Mouse (Mus musculus) heart, adult 9 months (tissue): ENCODE results near the gene Abca6.
A peak's percentile ranks its signal among the peaks of the same experiment; 100 is the strongest.

ENCODE experiments used
- DNase-seq, 2 experiments: peaks; one replicate each; pipeline ENCODE4 v3.0.0; 2022; ENCODE audit warnings: low spot score in 2 of 2

The Abca6 gene

DNA sequence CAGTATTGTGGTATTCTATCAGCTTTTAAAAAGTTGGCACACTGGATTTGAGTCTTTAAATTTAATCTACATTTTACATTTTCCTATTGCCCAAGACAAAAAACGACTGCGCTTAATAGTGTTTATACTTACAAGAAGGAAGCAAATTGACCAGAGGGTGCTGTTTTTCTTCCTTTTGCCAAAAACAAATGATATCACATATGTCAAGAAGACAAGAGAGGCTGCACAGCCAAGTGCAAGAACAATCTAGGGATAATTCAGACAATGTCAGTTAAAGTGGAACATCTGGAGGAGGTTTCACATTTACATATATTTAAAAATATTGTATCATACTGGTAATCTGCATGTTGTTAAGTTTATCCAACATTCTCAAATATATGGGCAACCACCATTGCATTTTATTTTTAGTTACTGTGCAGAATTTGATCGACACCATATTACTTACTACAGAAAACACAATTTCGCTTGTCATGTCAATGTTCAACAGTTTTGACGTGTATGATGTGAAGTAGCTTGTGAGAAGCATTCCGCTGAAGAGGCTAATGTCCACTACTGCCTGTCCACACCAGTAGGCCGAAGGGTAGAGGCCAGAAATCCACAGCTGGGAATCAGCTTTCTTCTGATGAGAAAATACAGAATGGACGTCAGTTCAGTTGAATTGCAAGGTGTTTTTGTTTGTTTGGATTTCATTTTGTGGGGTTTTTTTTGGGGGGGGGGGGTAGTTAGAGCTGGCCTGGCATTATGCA, 54.8 kb downstream of the Abca6 start:
- no peak for DNase-seq

- DNase-seq, result no peak
These were observed 56.3 kb downstream of the Abca6 start for GRCm38 (mm10) chr11:110195310-110195709.

GRCm38 (mm10) chr11:110171212-110171611, 80.4 kb downstream of the Abca6 start:
- DNase-seq, result no peak

DNA sequence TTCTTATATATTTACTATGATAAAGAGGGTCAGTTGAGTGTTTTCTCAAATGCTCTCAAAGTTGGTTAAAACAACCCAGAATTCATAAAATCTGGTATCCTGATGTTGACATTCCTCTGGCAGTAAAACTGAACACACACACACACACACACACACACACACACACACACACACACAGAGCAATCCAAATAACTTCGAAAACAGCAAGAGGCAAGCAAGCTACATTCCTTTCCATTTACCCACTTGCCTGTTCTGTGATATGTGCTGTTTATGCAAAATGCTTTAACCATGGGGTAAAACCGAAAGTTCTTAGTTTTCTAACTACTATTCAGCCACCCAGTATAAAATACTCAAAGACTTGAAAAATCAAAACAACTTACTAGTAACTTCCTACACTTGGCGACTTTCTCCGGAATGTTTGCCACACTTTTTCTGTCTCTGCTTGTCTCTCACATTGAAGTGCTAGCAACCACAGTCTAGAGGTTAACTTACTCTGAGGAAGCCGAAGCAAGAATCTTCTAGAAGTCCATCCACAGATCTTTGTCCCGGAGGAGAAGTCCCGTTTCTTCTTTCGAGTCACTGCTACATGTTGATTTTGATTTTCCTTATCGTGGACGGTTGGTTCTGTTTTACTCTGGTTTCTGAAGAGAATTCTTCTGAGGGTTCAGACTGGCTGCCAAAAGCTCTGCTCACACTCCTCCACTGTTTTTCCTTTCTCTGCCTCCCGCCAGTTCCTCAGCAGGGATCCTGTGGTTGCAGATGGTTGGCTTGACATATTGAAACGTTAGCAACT, 83.9 kb downstream of the Abca6 start, which contains the start of gene Abca9:
Gene Abca9 (minus strand): TSS at position 738 of the 793 bp plus-strand sequence.
- DNase-seq, result peak; percentile 52 to 53

DNA sequence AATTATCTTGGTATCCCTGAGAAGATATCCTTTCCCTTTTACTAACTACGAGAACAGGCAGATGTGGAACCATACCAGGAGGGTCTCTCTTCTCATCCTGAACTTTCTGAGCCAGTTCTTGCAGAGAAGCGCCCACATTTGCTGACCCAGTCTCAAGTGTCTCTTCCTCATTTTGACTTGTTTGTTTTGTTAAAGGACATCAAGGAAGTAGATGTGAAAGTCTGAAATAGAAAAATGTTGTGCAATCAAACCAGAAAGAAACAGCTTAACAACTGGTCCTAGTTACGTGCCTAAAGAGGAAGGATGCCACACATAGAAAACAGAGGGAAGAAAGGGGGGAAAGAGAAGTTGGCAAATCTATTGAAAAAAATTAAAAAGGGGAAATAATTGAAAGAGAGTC, 85.8 kb downstream of the Abca6 start:
- peak; percentile 18 to 57 for DNase-seq

- no peak for DNase-seq
These were observed 86.2 kb downstream of the Abca6 start for GRCm38 (mm10) chr11:110165409-110165808.

DNA sequence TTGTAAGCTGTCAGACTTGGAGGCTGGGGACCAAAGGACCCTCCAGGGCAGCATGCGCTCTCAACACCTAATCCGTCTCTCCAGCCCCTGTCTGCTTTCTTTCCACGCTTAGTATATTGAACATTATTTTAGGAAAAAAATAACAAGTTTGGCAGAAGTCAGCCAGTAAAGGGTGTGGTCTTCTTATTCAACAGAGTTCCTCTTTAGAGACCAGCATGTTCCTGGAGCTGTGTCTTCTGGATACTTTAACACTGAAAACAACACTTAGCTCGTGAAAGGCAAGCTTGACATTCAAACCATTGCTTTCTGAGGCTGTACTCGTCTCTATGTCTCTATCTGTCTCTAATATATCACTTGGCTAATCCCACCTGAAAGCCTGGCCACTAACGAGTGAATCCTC, 94.5 kb downstream of the Abca6 start:
- no peak for DNase-seq

GRCm38 (mm10) chr11:110155985-110156384, 95.6 kb downstream of the Abca6 start:
- no peak for DNase-seq

- DNase-seq, result no peak
These were observed 103.9 kb downstream of the Abca6 start for GRCm38 (mm10) chr11:110147640-110148039.

GRCm38 (mm10) chr11:110145421-110145820, 106.2 kb downstream of the Abca6 start:
- DNase-seq, result no peak

GRCm38 (mm10) chr11:110130760-110131159, 120.8 kb downstream of the Abca6 start:
- DNase-seq, result peak; percentile 25 to 44
